8 mouse cellular contexts compared by ENCODE assay signal in genomic region chr4:46665371-46665774, GRCm38 (mm10). TPM values are rescaled to one million over a fixed set of nuclear protein-coding genes. Genes with fewer than 3 reads are reported as not detected.
DNase-seq lines count a peak whose midpoint lies in the region; ATAC-seq and TF ChIP-seq lines count a peak whose summit lies in the region.

No protein-coding gene starts in this region.

- TF ChIP-seq EP300 in liver, postnatal 0 days (IDR thresholded peaks at IDR 0.05; ENCODE audit: low read depth) = no peak

- peaks cover 11% of the 10 kb centered on the region for H3K4me1 ChIP-seq in kidney, embryonic 14.5 days (ENCODE audit: control insufficient read depth, insufficient read depth, low read length)
- H3K4me1 ChIP-seq in ES-E14 (ENCODE audit: control insufficient read depth in 2 of 2, insufficient read depth in 2 of 2, low read length in 2 of 2, poor library complexity in 1 of 2) = peaks cover 4 to 12% of the 10 kb centered on the region in 2 experiments; a peak in 2 of 4 replicates
- H3K4me1 ChIP-seq in embryonic facial prominence, embryonic 14.5 days (ENCODE audit: control insufficient read depth, insufficient read depth, low read length) = no peaks in the 10 kb centered on the region; the same call in 1 of the 2 replicates
- peaks cover 9% of the 10 kb centered on the region for H3K4me1 ChIP-seq in liver, postnatal 0 days (ENCODE audit: insufficient read depth)

- no peaks in the 10 kb centered on the region for H3K27me3 ChIP-seq in kidney, embryonic 14.5 days (ENCODE audit: control insufficient read depth, insufficient read depth, low read length)
- H3K27me3 ChIP-seq in embryonic facial prominence, embryonic 14.5 days (replicated peaks; ENCODE audit: control insufficient read depth, insufficient read depth, low read length) = no peaks in the 10 kb centered on the region
- no peaks in the 10 kb centered on the region for H3K27me3 ChIP-seq in liver, postnatal 0 days (ENCODE audit: insufficient read depth, low read length)

- in situ Hi-C loops in ES-E14 (cut with MboI; ENCODE audit: low sequenced_read_pairs in 2 of 2, unreplicated experiment in 2 of 2) = no loop called here

- 2% methylated on average over 8 of the region's 8 CpGs for WGBS in kidney, embryonic 14.5 days
- WGBS in embryonic facial prominence, embryonic 14.5 days = 2% methylated on average over 5 of the region's 8 CpGs
- under 1% methylated on average over 6 of the region's 8 CpGs for WGBS in liver, postnatal 0 days (ENCODE audit: insufficient replicate concordance)

- H3K27ac ChIP-seq in kidney, embryonic 14.5 days (ENCODE audit: low read depth, low read length) = 0 out of 2 replicates have a peak overlapping the region, but pooled peaks have one; percentile 24
- peak overlapping the region; percentile 91; the same call in 1 of the 2 replicates for H3K27ac ChIP-seq in ES-E14 (ENCODE audit: insufficient read depth, low read depth, low read length, poor library complexity, severe bottlenecking)
- no peak overlapping the region for H3K27ac ChIP-seq in embryonic facial prominence, embryonic 14.5 days (replicated peaks; ENCODE audit: low read depth, low read length)
- no peak overlapping the region for H3K27ac ChIP-seq in liver, postnatal 0 days (ENCODE audit: low read depth)

- H3K36me3 ChIP-seq in kidney, embryonic 14.5 days (ENCODE audit: control insufficient read depth, insufficient read depth, low read length) = no peaks in the 10 kb centered on the region
- H3K36me3 ChIP-seq in ES-E14 (ENCODE audit: control insufficient read depth, insufficient read depth, low read length, poor library complexity, severe bottlenecking) = no peaks in the 10 kb centered on the region
- no peaks in the 10 kb centered on the region for H3K36me3 ChIP-seq in embryonic facial prominence, embryonic 14.5 days (ENCODE audit: control insufficient read depth, insufficient read depth, low read length)
- H3K36me3 ChIP-seq in liver, postnatal 0 days (replicated peaks; ENCODE audit: insufficient read depth, low read length) = no peaks in the 10 kb centered on the region

- peak; percentile 55 for TF ChIP-seq CTCF in liver, postnatal 0 days (IDR thresholded peaks at IDR 0.05; ENCODE audit: low read depth)

- no peaks in the 10 kb centered on the region for H3K9me3 ChIP-seq in kidney, embryonic 14.5 days (ENCODE audit: control insufficient read depth, low read length)
- no peaks in the 10 kb centered on the region for H3K9me3 ChIP-seq in ES-E14 (ENCODE audit: control insufficient read depth, insufficient read depth, low read depth, low read length)
- H3K9me3 ChIP-seq in embryonic facial prominence, embryonic 14.5 days (ENCODE audit: control insufficient read depth, low read length) = no peaks in the 10 kb centered on the region
- H3K9me3 ChIP-seq in liver, postnatal 0 days (ENCODE audit: low read length) = no peaks in the 10 kb centered on the region

- ATAC-seq in kidney, embryonic 14.5 days (ENCODE audit: low FRiP score, low TSS enrichment) = peak; percentile 15; the same call in 1 of the 2 replicates
- no peak for ATAC-seq in embryonic facial prominence, embryonic 14.5 days (ENCODE audit: low read depth)
- ATAC-seq in liver, postnatal 0 days = no peak

- H3K9ac ChIP-seq in kidney, embryonic 14.5 days (ENCODE audit: low read depth, low read length) = no peak overlapping the region
- H3K9ac ChIP-seq in ES-E14 (ENCODE audit: insufficient read depth, low read depth, low read length, poor library complexity, severe bottlenecking) = peak overlapping the region; percentile 39; the same call in 1 of the 2 replicates
- no peak overlapping the region for H3K9ac ChIP-seq in embryonic facial prominence, embryonic 14.5 days (ENCODE audit: low read depth, low read length)
- no peak overlapping the region for H3K9ac ChIP-seq in liver, postnatal 0 days (replicated peaks)

- H3K4me3 ChIP-seq in kidney, embryonic 14.5 days (ENCODE audit: low read length) = no peak overlapping the region
- H3K4me3 ChIP-seq in ES-E14 (ENCODE audit: insufficient read depth in 1 of 2, low read depth in 1 of 2, low read length in 2 of 2, poor library complexity in 1 of 2, severe bottlenecking in 1 of 2) = peak overlapping the region; percentile 16 to 60; a peak in 3 of 4 replicates
- no peak overlapping the region for H3K4me3 ChIP-seq in embryonic facial prominence, embryonic 14.5 days (ENCODE audit: low read depth, low read length)
- H3K4me3 ChIP-seq in liver, postnatal 0 days (ENCODE audit: low read depth, low read length) = no peak overlapping the region

- no peak for DNase-seq in kidney, adult 9 months
- DNase-seq in ES-E14 (ENCODE audit: low read depth, low spot score) (peak; percentile 94), adipocyte (ENCODE audit: low spot score) (no peak)
- DNase-seq in embryonic facial prominence, embryonic 14.5 days (ENCODE audit: low spot score) = peak; percentile 38
- DNase-seq in liver, postnatal 0 days = peak; percentile 37
- no peak for DNase-seq in urinary bladder, postnatal 36 days (ENCODE audit: low spot score in 2 of 2)
- no peak for DNase-seq in spleen, postnatal 36 days (ENCODE audit: low spot score in 2 of 2)

- H3K4me2 ChIP-seq in kidney, embryonic 14.5 days (replicated peaks; ENCODE audit: low read depth, low read length) = peak overlapping the region; percentile 81
- H3K4me2 ChIP-seq in embryonic facial prominence, embryonic 14.5 days (ENCODE audit: low read depth, low read length) = peak overlapping the region; percentile 75
- H3K4me2 ChIP-seq in liver, postnatal 0 days (ENCODE audit: low read depth, low read length) = 0 out of 2 replicates have a peak overlapping the region, but pooled peaks have one; percentile 67

TF ChIP-seq in ES-E14, 5 proteins besides CTCF, POLR2A, EP300 and RAD21:
- no peak for TF ChIP-seq CHD2 (IDR thresholded peaks at IDR 0.05; ENCODE audit: low read depth, low read length)
- TF ChIP-seq ZNF384 (IDR thresholded peaks at IDR 0.05; ENCODE audit: low read depth, low read length) = peak; percentile 86
- TF ChIP-seq MAFK (IDR thresholded peaks at IDR 0.05; ENCODE audit: insufficient read depth, low read depth, low read length) = no peak
- TF ChIP-seq HCFC1 (IDR thresholded peaks at IDR 0.05; ENCODE audit: borderline replicate concordance, insufficient read depth, low read length) = 0 out of 2 replicates have a peak, but pooled peaks have one; percentile 58
- peak; percentile 27; the same call in 1 of the 2 replicates for TF ChIP-seq ZC3H11A (IDR thresholded peaks at IDR 0.05; ENCODE audit: borderline replicate concordance, low read depth, low read length)

RNA-seq across cellular contexts. Expression of gene Tbc1d2, which starts 15.4 kb away (rescaled TPM):
- 2.1 and 2.6 TPM in 2 replicates for polyA plus RNA-seq in kidney, embryonic 14.5 days (2014; fragmentation: Nextera tagmentation; extraction: Ambion mirVana)
- total RNA-seq in ES-E14 (2012; rRNA removed) = 6.6 and 7.0 TPM in 2 replicates
- 1.8 TPM in 2 replicates for polyA plus RNA-seq in embryonic facial prominence, embryonic 14.5 days (2014; fragmentation: Nextera tagmentation; extraction: Ambion mirVana)
- 0.75 and 0.83 TPM in 2 replicates for polyA plus RNA-seq in liver, postnatal 0 days (2015; fragmentation: Nextera tagmentation; extraction: Ambion mirVana)

Comparison
In these comparisons a context has a peak if more than half of its experiments do, and no peak if none do; other contexts are left out.
1. H3K27ac ChIP-seq: peak in kidney, embryonic 14.5 days (single experiment) and ES-E14 (single experiment); none in embryonic facial prominence, embryonic 14.5 days (single experiment) and liver, postnatal 0 days (single experiment).
2. H3K4me3 ChIP-seq: peak in ES-E14 (2 of 2); none in kidney, embryonic 14.5 days (single experiment), embryonic facial prominence, embryonic 14.5 days (single experiment) and liver, postnatal 0 days (single experiment).
3. DNase-seq: peak in ES-E14 (single experiment), embryonic facial prominence, embryonic 14.5 days (single experiment) and liver, postnatal 0 days (single experiment); none in kidney, adult 9 months (single experiment), adipocyte (single experiment), urinary bladder, postnatal 36 days (0 of 2) and spleen, postnatal 36 days (0 of 2).
4. Peak in every context shown above with its lines, with median percentiles within 50 percentile points of each other: H3K4me2 ChIP-seq.